Mouse (Mus musculus) adipocyte (in vitro differentiated cells): Measurements from ENCODE around the gene Rnf217.

Source experiments
- DNase-seq: peaks from one replicate; pipeline ENCODE4 v3.0.0-alpha.2; 2016; ENCODE audit warnings: low spot score

Rnf217 gene

DNA sequence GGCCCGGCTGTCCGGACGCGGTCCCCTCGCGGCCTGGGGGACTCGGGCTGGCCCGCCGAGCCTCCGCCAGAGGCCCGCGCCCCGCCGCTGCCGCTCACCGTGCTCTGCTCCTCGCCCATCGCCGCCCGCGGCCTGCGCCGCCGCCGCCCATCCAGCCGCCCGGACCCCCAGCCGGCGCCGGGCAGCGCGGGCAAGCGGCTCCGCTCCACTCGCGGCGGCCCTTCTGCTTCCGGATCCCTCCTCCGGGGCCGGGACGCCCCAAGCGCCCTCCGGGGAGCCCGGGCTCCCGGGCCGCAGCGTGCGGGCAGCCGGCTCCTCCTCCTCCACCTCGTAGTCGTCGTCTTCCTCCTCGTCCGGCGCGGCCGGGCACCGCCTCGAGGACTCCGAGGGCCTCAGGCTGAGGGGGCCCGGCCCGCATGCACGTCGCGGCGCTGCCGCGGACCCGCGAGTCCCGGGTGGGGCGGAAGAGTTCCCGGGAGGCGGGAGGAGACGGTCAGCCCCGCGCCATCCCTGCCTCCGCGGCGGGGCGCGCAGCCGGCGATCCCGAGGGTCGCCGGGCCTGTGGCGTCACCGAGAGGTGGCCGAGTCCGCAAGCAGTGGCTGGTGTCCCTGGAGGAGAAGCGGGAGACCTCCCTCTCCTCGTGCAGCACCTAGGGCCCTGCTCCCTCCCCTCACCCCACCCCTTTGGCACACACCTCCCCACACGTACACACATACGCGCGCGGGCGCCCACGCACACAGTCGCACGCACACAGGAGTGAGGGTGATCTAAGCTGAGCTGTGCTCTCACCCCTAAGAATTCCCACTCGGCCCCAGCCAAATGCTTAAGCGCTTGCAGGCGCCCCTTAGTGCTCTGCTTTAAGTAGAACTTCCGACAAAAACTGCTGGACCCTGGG, at the start of gene Rnf217:
Gene Rnf217, minus strand, starts transcription at position 119 of the 896 bp plus-strand sequence.
- DNase-seq = peak; percentile 65

DNA sequence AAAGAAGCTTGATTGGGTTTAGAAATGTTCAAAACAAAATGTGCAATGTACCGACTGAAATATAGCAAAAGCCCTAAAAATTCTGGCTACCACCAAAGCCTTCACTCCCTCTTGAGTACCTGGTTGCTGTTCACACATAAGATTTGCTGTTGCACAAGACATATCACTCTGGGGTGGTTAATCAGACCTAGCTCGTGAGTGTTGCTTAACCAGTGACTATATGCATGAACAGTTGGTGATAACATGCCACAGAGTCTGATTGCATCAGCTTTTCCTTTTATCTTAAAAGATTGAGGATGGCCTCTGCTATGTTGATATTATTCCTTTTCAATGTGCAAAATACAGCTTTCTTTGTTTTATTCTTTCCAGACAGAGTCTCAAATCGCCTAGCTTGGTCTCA, 38.3 kb upstream of the Rnf217 start:
- DNase-seq = no peak

DNA sequence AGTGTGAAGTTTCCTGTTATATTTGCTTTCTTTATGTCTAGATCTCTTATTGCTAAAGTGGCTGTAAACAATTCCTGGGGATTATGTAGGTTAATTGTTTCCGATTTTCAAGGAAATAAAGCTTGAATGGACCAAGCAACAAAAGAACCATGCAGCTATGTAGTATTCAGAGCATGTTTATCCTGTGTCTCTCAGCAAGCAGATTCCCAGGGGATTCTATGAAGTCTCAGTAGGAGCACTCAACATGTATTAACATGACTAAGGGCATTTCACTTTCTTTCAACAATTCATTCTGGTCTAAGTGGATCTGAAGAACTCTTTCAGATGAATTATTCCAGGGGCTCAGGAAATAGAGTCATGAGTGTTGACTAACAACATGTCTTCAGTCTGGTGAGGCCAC, 37.1 kb upstream of the Rnf217 start:
- DNase-seq = no peak

DNA sequence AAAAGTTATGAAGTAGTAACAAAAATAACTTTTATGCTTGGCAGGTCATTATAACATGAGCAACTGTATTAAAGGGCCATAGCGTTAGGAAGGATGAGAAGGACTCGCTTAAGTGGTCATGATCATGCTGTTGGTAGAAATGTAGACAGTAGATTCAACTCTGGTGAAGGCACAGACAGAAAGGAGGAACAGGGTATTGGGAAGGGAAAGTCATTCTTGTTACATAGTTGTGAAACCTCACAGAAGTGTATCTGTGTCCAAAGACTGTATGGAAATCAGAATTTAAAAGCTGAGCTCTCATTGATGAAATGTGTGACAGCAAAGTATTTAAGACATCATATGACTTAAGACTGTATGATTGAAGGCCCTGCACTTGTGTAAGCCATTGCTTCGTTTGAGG, 26.1 kb upstream of the Rnf217 start:
- no peak for DNase-seq

DNA sequence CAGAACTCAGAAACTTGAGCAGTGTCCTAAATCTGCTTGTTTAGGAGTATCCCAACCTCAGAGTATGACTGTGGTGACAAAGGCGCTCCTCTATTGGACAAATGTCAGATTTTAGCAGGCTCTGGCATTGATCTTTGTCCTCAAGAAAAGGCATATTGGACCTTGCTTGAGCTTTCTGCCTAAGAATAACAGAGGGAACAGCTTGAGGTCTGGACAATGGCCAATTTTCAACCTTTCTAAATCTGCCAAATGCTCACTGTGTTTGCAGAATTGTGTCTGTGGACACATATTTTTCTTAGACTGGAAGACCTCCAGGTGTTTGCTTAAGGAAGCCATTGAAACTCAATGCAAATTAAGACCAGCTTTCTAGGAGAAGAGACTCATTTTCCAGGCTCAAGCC, 23.0 kb upstream of the Rnf217 start:
- DNase-seq = peak; percentile 50

DNA sequence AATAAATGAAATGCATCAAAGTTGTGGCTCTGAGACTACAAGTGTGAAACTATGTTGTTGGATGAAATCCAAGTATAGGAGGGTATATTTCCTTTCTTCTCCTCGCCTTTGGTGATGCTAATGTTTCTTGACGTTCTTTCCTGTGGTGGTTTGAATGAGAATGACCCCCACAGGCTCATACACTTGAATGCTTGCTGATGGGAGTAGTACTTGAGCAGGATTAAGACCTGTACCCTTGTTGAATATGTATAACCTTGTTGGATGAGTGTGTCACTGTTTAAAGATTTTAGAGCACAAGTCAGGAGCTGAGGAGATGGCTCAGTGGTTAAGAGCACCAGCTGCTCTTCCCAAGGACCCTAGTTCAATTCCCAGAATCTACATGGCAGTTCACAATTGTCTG, 6.4 kb upstream of the Rnf217 start:
- no peak for DNase-seq

DNA sequence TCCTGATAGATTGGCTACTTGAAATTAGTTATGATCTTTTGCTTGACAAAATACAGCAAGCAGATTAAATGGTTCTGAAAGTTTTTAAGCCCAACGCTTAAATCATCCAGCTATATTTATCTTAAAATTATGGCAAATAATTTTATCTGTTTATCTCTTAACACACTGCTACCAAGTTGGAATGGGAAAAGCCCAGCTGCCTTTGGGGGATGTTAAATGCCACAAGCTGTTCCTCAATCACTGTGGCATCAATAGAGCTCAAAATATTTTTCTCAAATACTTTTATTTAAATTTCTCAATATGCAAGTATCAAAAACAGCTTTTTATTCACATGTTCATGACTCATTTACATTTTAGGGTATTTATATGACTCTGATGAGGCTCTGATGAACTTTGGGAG, 5.1 kb upstream of the Rnf217 start:
- no peak for DNase-seq

DNA sequence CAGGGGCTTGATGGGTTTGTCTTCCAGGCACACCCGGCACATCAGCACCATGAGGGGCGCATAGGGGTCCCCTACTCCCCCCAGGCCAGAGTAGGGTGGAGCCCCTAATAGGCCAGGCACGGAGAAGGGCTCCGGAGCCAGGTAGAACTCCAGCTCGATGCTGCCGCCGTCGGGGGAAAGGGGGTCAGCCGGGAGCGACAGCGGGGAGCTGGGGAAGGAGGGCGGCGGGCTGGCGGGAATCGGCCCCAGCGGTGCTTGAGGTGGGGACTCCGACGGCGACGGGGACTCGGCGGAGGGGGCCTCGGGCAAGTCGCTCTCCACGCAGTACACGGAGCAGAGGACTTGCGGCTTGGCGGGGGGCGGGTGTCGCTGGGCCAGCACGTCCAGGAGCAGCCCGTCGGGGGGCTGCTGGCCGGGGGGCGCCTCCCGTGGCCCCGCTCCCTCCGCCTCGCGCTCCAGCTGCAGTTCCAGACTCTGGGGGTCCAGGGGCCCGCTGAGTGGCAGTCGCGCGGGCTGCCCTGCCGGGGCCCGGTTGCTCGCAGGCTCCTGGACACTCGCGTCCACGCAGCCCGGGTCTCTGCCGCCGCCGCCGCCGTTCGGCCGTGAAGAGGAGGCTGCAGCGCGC, 431 bp downstream of the Rnf217 start:
- DNase-seq = peak; percentile 15

DNA sequence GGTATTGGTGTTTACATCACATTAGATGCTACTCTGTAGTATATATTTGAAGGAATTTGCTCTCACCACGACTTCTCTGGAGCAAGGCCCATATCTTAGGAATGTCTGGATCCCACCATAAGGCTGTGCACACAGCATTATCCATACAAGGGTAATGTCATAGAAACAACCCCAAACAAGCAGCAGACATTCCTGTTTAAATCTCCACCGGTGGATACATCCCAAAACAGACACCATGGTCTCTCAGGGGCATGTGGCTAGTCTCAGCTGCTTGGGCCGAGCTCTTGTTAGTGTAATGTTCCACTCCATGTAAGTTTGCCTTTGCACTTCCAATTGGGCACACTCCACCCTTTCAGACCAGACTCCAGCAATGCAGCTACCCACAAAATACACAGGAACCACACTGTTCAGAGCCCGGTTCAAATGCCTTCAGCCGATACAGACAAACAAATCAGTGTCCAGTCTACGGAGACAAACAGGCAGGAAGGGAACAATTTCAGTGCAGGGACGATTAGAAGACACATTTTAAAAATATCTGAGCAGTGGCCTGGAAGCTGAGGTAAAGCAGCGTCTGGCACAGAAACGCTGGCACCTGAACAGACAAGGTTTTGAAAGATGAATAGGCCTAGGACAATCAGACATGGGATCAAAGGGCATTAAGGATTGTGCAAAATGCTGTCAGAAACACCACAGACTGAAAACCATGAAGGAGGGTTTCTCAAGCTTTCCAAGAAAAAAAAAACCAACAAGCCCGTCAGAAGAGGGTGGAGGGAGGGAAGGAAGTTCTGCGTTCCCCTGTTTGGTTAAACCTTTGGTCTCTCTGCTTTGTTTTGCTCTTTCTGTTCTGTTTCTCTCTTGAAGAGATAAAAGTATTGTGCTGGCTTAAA, 1.8 kb downstream of the Rnf217 start:
- peak; percentile 33 for DNase-seq

DNA sequence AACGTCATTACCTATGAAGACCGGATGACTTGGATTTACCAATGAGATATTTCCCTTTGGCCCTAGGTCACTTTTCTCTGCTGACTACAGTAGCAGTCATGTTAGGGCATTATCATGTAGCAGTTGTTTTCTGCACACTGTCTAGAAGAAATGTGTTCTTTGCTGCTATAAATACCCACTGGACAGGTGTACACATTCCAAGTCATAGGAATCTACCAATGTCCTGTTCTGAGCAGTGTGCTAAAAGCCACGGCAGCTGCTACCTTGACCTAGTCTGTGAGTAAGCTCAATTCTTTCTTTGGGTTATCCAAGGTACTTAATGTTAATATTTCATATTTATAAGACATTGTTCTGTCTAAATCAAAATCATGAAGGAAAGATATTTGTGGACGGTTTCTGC, 5.1 kb downstream of the Rnf217 start:
- DNase-seq = no peak

DNA sequence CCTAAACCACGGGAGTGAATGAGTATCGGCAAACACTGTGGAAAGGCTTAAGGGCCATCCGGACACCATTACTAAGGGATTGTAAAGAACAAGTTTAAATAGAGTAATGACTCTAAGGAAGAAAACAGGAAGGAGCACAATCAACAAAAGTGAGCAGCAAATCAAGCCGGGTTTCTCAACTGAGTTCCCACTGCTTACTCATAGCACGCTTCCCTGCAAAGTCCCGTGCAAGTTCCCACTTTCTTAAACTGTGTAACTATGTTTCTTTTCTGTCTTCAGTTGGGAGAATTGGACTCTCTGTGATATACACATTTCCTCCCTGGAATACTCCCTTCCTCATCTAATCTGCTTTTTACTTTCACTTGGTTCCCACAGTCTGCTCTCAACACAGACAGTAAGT, 8.9 kb downstream of the Rnf217 start:
- DNase-seq = no peak

DNA sequence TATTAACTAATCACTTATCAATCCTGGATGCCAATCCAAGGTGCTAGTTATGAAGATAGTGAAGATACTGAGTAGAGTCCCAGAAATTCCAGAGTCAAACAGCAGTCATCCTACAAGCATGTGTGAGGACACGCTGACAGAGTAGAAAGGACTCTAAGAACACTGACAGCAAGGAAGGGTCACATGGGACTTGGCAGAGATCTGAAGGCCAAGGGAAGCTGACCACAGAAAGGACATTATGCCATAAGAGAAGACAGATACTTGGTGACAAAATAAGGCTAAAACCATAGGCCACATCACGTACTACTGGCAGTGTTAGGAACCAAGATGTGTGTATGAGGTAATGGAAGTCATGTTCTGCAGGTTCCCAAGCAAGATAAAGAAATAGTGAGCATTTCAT, 11.1 kb downstream of the Rnf217 start:
- no peak for DNase-seq

DNA sequence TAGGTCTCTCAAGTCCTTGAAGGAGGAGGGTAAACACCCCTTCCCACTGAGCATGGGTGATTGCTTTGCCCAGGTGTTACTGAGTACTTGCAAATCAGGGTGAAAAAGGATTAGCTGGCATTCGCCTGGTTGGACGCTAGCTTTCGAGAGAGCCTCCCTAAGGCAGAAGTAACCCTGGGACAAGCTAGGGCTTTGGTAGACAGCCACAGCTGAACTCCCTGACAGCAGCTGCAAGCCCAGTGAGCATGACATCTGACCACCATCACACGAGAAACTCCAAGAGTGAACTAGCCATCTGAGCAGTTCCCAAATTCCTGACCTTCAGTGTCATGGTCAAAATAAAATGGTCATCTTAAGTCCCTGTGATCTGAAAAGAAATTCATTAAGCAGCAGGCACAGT, 12.2 kb downstream of the Rnf217 start:
- DNase-seq = no peak

DNA sequence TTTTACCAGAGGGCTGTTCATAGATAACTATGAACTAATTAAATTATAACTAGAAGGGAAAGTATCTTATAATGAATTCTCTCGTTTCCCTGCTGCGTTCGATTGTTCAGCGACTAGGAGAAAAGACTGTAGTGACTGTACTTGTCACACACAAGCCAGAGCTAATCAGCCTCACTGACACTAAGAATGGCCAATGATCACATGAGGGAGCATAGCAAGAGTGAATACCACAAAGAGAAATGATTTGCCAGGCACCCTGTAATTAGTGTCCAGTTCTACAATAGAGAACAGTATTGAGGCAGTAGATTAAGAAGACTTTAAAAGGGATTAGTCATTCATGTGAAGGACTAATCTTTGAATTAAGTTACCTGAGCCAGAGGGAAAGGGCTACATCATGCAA, 13.7 kb downstream of the Rnf217 start:
- no peak for DNase-seq

DNA sequence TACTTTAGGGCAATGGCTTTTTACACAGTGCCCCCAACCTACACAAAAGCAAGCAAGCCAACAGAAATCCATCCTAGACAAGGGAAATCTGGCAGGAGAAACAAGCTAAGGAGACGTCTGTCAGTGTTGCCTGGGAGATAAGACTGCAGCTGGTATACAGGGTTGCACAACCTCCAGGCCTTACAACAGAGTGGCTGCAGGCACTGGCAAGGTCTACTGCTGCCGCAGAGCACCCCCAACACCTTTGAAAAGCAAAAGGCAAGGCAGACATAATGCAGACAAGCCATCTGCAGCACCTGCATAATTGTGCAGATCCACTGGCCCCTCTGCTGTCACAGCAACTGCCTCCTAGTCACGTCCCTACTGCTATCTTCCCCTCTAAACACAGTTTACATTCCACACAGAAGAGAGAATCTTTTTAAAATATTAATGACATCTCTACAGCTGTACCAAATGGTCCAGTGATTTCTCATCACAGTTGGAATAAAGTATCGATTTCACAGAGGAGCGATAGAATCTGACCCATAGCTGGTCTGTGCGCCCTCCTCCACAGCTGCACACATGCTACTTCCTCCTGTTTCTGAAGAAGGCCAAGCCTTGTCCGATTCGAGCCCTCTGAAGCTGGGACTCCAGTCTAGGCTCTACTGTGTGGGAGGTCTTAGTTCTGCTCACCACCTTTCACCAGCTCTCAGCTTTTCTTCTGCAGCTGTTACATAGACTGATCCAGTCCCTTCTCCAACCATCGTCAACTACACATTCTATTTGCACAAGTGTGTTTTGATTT, 16.1 kb downstream of the Rnf217 start:
- peak; percentile 80 for DNase-seq

DNA sequence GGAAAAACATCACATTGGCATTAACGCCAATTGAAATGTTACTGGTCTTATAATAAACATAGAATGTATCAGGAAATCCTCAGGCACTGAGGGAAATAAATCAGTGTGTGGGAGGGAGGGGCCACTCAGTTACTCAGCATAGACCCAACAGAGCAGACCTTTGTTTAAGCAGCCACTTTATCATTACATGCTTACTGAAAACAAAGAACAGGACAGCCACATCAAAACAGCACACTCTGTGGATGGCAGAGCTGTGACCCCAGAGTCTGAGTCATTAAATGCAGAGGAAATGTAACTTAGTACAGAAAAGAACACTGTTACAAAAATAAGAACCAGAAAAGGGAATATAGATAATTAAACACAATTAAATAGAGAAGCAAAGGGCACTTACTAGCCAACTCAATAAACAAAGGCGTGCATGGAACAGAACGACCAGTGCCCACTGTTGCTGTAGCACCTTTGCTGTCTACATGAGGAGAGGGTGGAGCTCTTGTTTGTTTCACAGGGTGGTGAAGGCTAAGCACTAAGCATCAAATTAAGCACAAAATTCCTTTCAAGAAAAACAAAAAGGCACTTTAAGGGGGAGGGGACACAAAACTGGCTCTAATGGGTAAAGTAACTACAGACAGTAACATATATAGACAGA, 16.8 kb downstream of the Rnf217 start:
- DNase-seq = no peak

DNA sequence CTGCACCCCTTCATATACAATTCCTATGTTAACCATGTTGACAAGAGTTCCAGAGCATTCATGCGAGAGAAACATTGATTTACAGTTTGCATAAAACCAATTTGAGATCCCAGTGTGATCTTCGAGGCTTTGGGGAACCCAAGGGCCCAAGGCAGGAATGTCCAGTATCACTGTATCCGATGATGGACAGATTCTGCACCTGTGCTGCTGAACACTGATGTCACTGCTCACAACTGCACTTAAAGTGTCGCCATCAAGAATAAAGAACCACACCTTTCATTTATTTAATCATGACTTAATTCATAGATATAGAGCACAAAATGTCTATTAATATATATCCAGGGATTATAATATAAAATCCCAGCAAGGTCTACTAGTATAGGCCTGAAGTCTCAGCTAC, 28.3 kb downstream of the Rnf217 start:
- no peak for DNase-seq

DNA sequence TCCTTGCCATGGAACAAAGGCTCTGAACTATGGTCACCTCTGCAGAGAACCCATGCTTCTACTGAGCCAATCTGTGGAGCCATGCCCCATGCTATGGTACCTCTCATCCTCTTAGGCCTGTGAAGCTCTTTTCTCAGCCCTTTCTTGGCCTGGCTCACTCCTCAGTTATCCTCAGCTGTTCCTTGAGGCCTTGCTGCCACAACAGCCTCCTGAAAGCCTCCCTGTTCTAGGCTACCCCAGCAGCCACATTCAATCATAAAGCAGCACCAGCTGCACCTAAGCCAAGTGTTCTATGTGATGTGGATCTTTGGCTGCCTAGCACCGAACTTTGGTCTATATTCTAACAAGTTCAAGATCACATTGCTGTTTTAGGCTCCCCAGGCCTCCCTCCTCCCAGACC, 28.9 kb downstream of the Rnf217 start:
- no peak for DNase-seq

DNA sequence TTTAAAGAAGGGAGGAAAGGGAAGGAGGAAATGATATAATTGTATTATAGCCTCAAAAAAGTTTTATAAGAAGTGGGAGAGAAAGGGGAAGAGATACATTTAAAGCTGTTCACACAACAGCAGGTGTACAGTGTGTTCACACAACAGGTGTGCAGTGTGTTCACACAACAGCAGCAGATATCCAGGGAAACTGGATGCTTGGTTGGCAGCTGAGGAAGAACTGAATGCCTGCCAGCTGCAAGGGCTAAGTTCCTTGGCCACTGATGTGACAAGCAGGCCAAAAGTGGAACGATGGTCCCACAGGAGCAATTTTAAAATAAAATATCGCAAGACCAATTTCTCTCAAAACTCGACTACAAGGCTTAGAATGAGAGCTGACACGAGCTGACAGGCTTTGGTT, 35.7 kb downstream of the Rnf217 start:
- DNase-seq = peak; percentile 59

DNA sequence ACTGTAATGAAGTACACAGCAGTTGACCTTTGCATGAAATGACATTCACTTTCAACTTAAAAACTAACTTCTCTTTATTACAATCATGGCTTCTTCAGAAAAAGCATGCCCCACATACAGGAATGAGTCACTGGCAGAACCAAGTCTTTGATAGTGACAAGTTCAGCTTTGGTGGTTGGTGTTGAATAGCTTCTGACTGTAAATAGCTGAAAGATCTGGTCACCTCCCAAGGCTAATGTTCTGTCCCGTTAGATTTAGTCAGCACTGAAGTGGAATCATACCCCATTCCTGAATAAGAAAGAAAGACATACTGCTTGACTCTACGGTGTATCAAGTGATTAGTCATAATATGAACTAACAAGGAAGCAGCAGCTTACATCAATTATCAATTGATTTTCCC, 51.7 kb downstream of the Rnf217 start:
- no peak for DNase-seq

DNA sequence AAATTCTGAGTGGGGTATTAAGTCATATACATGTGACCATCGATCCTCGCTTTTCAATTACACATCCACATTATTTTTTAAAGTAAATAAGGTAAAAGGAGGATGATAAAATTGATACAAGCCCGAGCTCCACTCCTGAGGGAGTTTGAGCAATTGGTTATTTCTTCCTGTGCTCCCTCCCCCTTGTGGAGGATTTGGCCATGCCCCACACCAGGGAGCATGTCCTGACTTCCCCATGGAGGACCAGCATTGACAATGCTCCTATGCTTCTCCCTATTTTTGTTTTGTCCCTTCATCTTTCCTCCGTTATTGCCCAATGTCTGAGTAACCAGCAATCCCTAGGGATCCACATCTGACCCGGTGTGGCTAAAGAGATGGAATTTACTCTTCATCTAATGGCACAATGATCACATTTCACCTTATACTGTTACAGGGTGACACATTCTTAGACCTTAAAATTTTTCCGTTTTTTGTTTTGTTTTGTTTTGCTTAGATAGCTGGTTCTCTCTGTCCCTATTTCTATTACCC, 53.5 kb downstream of the Rnf217 start:
- no peak for DNase-seq
